Mouse (Mus musculus) hindbrain, embryonic 13.5 days (tissue): ENCODE measurements at regions not wholly inside any gene's neighbourhood (a gene's known extent, or its start where the extent isn't known, plus 50 kb on each side); places are given as distances from the start of the nearest gene placed in this dataset.

ENCODE experiments used
- ATAC-seq: fragments of 200-750 bp; cut with Nextera tagmentation; 2 replicates; pipeline ENCODE4 v1.8.0; 2017; ENCODE audit warnings: moderate TSS enrichment; ENCODE audit not compliant: low FRiP score
- H3K27ac ChIP-seq: fragments of 300-500 bp; sonication (generic); 2 replicates; pipeline ENCODE4 v1.5.1; 2015; ENCODE audit warnings: inconsistent platforms, mild to moderate bottlenecking, moderate library complexity
- H3K27me3 ChIP-seq: fragments of 300-500 bp; sonication (generic); 2 replicates; pipeline ENCODE4 v1.6.1; 2015; ENCODE audit warnings: mild to moderate bottlenecking, inconsistent platforms
- H3K36me3 ChIP-seq: fragments of 300-500 bp; sonication (generic); 2 replicates; pipeline ENCODE4 v1.6.1; 2015; ENCODE audit warnings: mild to moderate bottlenecking, inconsistent platforms
- H3K4me1 ChIP-seq: fragments of 300-500 bp; sonication (generic); replicated peaks from 2 replicates; pipeline ENCODE4 v1.6.1; 2015; ENCODE audit warnings: inconsistent platforms
- H3K4me2 ChIP-seq: fragments of 300-500 bp; sonication (generic); 2 replicates; pipeline ENCODE4 v1.6.1; 2015; ENCODE audit warnings: inconsistent platforms, mild to moderate bottlenecking, moderate library complexity
- H3K4me3 ChIP-seq: fragments of 300-500 bp; sonication (generic); 2 replicates; pipeline ENCODE4 v1.5.1; 2015; ENCODE audit warnings: mild to moderate bottlenecking, inconsistent platforms
- H3K9ac ChIP-seq: fragments of 300-500 bp; sonication (generic); 2 replicates; pipeline ENCODE4 v1.6.1; 2015; ENCODE audit warnings: mild to moderate bottlenecking, inconsistent platforms
- H3K9me3 ChIP-seq: fragments of 300-500 bp; sonication (generic); 2 replicates; pipeline ENCODE4 v1.6.1; 2016; ENCODE audit warnings: inconsistent platforms
- WGBS: fragments of 180-500 bp; shearing (Covaris S2); methylation state at CpG from one replicate; pipeline ENCODE4 v1.1.7; 2015; 5-methylcytosine and 5-hydroxymethylcytosine counted together

DNA sequence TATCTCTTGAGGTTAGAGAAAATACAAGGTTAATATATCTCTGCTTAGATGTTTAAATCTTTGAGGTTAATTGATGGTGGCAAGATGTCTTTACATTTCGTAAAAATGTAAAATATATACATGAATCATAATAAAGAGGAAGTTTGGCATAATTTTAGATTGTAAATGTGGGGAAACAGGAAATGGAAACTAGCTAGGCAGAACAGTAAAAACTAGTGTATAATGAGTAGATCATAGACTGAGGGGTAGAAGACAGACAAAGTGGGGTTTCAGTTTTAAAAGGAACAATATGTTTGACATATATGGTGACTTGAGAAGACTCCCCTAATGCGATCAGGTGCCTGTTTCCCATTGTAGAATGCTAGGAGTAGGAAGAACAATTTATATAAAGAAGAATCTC lies 519.3 kb downstream of the Lmo4 start:
- no peak for ATAC-seq
- no peaks in the 10 kb centered on the region for H3K4me1 ChIP-seq
- H3K9me3 ChIP-seq, result no peaks in the 10 kb centered on the region
- H3K27me3 ChIP-seq, result no peaks in the 10 kb centered on the region
- no peaks in the 10 kb centered on the region for H3K36me3 ChIP-seq
- H3K4me3 ChIP-seq, result no peak overlapping the region
- no peak overlapping the region for H3K27ac ChIP-seq
- no peak overlapping the region for H3K9ac ChIP-seq
- no peak overlapping the region for H3K4me2 ChIP-seq
- 91% methylated on average over 2 of the region's 2 CpGs for WGBS

DNA sequence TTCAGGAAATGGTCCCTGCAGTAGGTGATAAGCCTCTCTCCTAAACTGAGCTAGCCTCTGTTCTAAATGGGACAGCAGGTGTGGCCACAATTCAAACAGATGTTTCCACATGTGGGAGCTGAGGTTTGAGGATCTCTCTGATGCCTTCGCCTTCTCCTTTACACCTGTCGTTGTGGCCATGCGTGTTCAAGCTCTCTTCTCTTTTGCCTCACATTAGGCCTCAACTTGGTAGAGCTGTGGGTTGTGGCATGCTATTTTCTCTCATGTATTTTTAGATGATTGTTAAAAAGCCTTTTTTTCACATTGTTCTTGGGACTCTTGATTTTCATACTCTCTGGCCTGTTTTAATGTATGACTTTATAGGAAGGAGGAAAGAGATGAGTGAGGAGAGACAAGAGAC lies 526.8 kb downstream of the Lmo4 start:
- no peak overlapping the region for H3K9ac ChIP-seq
- H3K27me3 ChIP-seq, result no peaks in the 10 kb centered on the region
- no peak overlapping the region for H3K4me3 ChIP-seq
- H3K9me3 ChIP-seq, result no peaks in the 10 kb centered on the region
- no peaks in the 10 kb centered on the region for H3K4me1 ChIP-seq
- H3K27ac ChIP-seq, result no peak overlapping the region
- WGBS, result 100% methylated on average over 3 of the region's 3 CpGs
- H3K36me3 ChIP-seq, result no peaks in the 10 kb centered on the region
- no peak overlapping the region for H3K4me2 ChIP-seq
- no peak for ATAC-seq

DNA sequence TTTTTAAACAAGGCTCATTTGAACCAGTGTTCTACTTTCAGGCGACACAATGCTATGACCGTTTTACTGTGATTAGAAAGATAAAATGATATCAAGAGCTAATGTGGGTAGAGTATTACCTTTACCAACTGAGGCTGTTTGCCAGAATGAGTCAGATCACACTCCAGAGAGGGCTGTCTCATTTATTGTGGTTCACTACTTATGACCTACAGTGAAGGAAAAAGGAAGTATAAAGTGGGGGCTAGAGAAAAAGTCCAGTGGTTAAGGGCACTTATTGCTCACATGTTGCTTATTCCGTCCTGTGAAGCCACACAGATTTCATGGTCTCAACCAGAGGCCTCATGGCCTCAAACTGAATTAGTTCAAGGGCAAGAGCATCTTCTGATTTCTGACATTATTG lies 530.2 kb downstream of the Lmo4 start:
- Histone ChIP-seq H3K4me2 (no peak overlapping the region), H3K27me3 (no peaks in the 10 kb centered on the region), H3K9me3 (no peaks in the 10 kb centered on the region), H3K36me3 (no peaks in the 10 kb centered on the region), H3K4me1 (no peaks in the 10 kb centered on the region), H3K4me3 (no peak overlapping the region), H3K9ac (no peak overlapping the region), H3K27ac (no peak overlapping the region)
- 95% methylated on average over 3 of the region's 3 CpGs for WGBS
- ATAC-seq, result no peak

DNA sequence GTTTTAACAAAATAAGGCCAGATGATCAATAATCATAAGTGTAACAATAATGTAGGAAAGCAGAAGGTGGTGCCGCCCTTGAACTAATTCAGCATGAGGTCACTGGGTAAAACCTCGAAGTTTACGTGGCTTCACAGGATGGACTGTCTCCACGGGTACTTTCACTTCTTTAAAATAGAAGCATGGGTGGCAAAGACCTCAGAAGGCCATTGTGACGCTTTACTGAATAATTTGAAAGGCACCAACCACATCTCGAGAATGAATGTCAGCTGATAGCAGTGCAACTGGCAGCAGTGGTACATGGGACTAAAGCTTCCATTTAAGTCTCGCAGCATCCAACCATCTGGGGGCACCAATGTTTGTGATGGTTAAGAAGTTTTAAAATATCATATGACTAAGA lies 530.6 kb downstream of the Lmo4 start:
- Histone ChIP-seq H3K27me3 (no peaks in the 10 kb centered on the region), H3K36me3 (no peaks in the 10 kb centered on the region), H3K27ac (no peak overlapping the region), H3K9ac (no peak overlapping the region), H3K9me3 (no peaks in the 10 kb centered on the region), H3K4me2 (no peak overlapping the region), H3K4me1 (no peaks in the 10 kb centered on the region), H3K4me3 (no peak overlapping the region)
- no peak for ATAC-seq
- WGBS, result 90% methylated on average over 7 of the region's 7 CpGs

- ATAC-seq, result no peak
- H3K9me3 ChIP-seq, result no peaks in the 10 kb centered on the region
- H3K4me3 ChIP-seq, result no peak overlapping the region
- no peaks in the 10 kb centered on the region for H3K36me3 ChIP-seq
- no peak overlapping the region for H3K4me2 ChIP-seq
- 87% methylated on average over 5 of the region's 5 CpGs for WGBS
- no peaks in the 10 kb centered on the region for H3K4me1 ChIP-seq
- H3K27me3 ChIP-seq, result no peaks in the 10 kb centered on the region
- no peak overlapping the region for H3K9ac ChIP-seq
- no peak overlapping the region for H3K27ac ChIP-seq
Measured at GRCm38 (mm10) chr3:143662041-143662685, 542.9 kb downstream of the Lmo4 start.

GRCm38 (mm10) chr3:143659421-143659978 lies 545.5 kb downstream of the Lmo4 start:
- 83% methylated on average over 8 of the region's 8 CpGs for WGBS
- Histone ChIP-seq H3K27ac (no peak overlapping the region), H3K9me3 (no peaks in the 10 kb centered on the region), H3K27me3 (no peaks in the 10 kb centered on the region), H3K36me3 (no peaks in the 10 kb centered on the region), H3K4me1 (no peaks in the 10 kb centered on the region), H3K9ac (no peak overlapping the region), H3K4me2 (no peak overlapping the region), H3K4me3 (no peak overlapping the region)
- no peak for ATAC-seq

DNA sequence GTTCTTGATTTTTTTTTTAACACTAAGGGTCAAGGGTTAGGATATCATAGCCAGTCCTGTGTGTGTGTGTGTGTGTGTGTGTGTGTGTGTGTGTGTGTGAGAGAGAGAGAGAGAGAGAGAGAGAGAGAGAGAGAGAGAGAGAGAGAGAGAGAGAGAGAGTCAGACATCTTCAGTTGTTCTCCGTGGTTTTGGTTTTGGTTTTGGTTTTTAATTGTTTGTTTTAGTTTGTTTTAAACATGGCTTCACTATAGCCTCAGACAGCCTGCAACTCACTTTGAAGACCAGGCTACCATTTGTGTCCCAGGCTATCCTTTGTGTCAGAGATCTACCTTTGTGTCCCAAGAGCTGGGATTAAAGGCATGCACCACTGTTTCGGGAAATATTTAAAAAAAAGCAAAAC lies 557.8 kb downstream of the Lmo4 start:
- no peak for ATAC-seq
- no peak overlapping the region for H3K4me2 ChIP-seq
- H3K9ac ChIP-seq, result no peak overlapping the region
- H3K4me1 ChIP-seq, result no peaks in the 10 kb centered on the region
- 97% methylated on average over 2 of the region's 2 CpGs for WGBS
- no peaks in the 10 kb centered on the region for H3K27me3 ChIP-seq
- no peaks in the 10 kb centered on the region for H3K36me3 ChIP-seq
- H3K4me3 ChIP-seq, result no peak overlapping the region
- H3K9me3 ChIP-seq, result no peaks in the 10 kb centered on the region
- H3K27ac ChIP-seq, result no peak overlapping the region

GRCm38 (mm10) chr3:143646836-143647235 lies 558.2 kb downstream of the Lmo4 start:
- H3K27ac ChIP-seq, result no peak overlapping the region
- no peak overlapping the region for H3K4me2 ChIP-seq
- no peaks in the 10 kb centered on the region for H3K4me1 ChIP-seq
- no peak for ATAC-seq
- H3K9ac ChIP-seq, result no peak overlapping the region
- H3K9me3 ChIP-seq, result no peaks in the 10 kb centered on the region
- H3K36me3 ChIP-seq, result no peaks in the 10 kb centered on the region
- no peaks in the 10 kb centered on the region for H3K27me3 ChIP-seq
- no peak overlapping the region for H3K4me3 ChIP-seq
- WGBS, result 63% methylated on average over 7 of the region's 7 CpGs

GRCm38 (mm10) chr3:143633036-143633435 lies 572.0 kb downstream of the Lmo4 start:
- H3K9me3 ChIP-seq, result no peaks in the 10 kb centered on the region
- WGBS, result 86% methylated on average over 2 of the region's 2 CpGs
- H3K27me3 ChIP-seq, result no peaks in the 10 kb centered on the region
- H3K4me2 ChIP-seq, result no peak overlapping the region
- no peak overlapping the region for H3K9ac ChIP-seq
- H3K4me3 ChIP-seq, result no peak overlapping the region
- no peak overlapping the region for H3K27ac ChIP-seq
- H3K4me1 ChIP-seq, result no peaks in the 10 kb centered on the region
- no peak for ATAC-seq
- H3K36me3 ChIP-seq, result no peaks in the 10 kb centered on the region

DNA sequence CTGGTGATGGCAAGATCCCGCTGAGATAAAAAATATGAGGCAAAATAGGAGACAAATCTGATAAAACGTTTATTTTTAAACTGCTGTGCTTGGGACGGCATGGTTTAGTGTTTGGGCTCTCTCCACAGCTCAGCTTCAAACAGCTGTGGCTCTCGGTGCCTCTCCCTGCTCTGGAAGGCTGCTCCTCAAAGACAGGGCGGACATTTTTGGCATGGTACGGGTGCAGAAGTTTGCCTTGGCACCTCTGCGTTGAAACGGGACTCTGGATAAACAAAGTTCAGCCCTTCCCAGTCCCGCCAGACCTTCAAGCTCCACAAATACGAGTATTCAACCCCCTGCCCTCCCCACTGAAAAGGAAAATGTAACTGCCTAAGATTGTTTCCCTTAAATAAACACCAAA lies 573.8 kb downstream of the Lmo4 start:
- Histone ChIP-seq H3K27ac (no peak overlapping the region), H3K9me3 (no peaks in the 10 kb centered on the region), H3K9ac (no peak overlapping the region), H3K4me2 (no peak overlapping the region), H3K27me3 (no peaks in the 10 kb centered on the region), H3K4me1 (no peaks in the 10 kb centered on the region), H3K36me3 (no peaks in the 10 kb centered on the region), H3K4me3 (no peak overlapping the region)
- no peak for ATAC-seq
- 61% methylated on average over 10 of the region's 10 CpGs for WGBS

DNA sequence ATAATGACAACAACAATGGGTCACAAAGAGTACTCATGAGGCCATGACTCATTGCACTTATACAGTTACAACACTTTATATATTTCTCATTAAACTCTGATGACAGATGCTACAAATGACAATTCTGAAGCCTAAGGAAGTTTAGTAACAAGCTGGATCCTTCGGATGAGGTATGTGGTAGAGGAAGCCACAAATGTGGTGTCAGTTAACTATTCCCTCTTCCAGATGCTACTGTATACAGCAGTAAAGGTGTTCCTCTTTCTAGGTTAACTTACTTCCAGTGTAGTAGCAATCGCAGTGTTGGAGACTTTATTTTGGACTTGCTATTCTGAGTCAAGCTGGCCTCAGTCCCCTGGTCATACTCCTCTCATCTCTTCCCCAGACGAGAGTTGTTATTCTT lies 580.1 kb downstream of the Lmo4 start:
- H3K36me3 ChIP-seq, result no peaks in the 10 kb centered on the region
- no peaks in the 10 kb centered on the region for H3K9me3 ChIP-seq
- no peak overlapping the region for H3K4me2 ChIP-seq
- no peak for ATAC-seq
- no peak overlapping the region for H3K27ac ChIP-seq
- no peak overlapping the region for H3K4me3 ChIP-seq
- 90% methylated on average over 3 of the region's 3 CpGs for WGBS
- H3K4me1 ChIP-seq, result no peaks in the 10 kb centered on the region
- 0 out of 2 replicates have a peak, but pooled peaks cover 3% of the 10 kb centered on the region for H3K27me3 ChIP-seq
- H3K9ac ChIP-seq, result no peak overlapping the region

DNA sequence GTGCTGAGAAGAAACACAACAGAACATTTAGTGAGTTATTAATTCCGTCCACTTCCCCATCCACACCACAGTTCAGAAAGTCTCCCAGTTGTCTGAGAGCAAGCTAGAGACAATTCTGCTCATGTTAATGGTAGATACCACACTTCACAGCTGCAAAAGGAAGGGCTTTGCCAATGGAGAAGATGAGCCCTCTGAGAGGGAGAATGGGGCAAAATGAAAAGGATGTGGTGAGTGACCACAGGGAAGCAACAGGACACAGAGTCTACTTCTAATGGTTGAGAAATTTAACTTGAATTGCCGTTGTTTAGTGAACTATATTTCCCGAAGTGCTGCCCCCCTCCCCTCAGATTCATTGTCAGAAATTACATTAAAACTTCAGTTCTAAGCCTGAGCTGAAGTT lies 582.7 kb downstream of the Lmo4 start:
- Histone ChIP-seq H3K4me1 (no peaks in the 10 kb centered on the region), H3K4me2 (no peak overlapping the region), H3K27ac (no peak overlapping the region), H3K4me3 (no peak overlapping the region), H3K36me3 (no peaks in the 10 kb centered on the region), H3K9ac (no peak overlapping the region), H3K27me3 (0 out of 2 replicates have a peak, but pooled peaks cover 3% of the 10 kb centered on the region), H3K9me3 (no peaks in the 10 kb centered on the region)
- ATAC-seq, result no peak
- WGBS, result 91% methylated on average over 3 of the region's 3 CpGs

DNA sequence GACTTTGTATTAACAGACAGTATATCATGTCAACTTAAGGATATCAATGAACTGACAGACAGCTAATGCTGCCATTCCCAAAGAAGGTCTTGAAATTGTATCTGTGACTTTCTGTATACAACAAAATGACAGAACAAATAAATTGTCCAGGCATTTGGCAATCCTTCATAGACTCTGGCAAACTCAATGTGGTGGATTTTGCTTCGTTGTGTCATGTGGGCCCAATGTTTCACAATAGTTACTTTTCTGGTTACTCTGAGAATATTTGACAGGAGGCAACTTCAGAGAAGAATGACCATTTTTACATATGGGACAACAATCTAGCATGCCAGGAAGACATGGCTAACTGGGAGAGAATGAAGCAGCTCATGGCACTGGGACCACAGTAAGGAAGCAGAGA lies 585.9 kb downstream of the Lmo4 start:
- no peak overlapping the region for H3K4me2 ChIP-seq
- 89% methylated on average over 1 of the region's 1 CpGs for whole genome bisulfite sequencing
- 0 out of 2 replicates have a peak, but pooled peaks cover 3% of the 10 kb centered on the region for H3K27me3 ChIP-seq
- no peaks in the 10 kb centered on the region for H3K4me1 ChIP-seq
- H3K4me3 ChIP-seq, result no peak overlapping the region
- no peak overlapping the region for H3K27ac ChIP-seq
- no peak for ATAC-seq
- H3K9me3 ChIP-seq, result no peaks in the 10 kb centered on the region
- H3K9ac ChIP-seq, result no peak overlapping the region
- no peaks in the 10 kb centered on the region for H3K36me3 ChIP-seq
